Mouse (Mus musculus) limb, embryonic 11.5 days (tissue): ENCODE results near the gene Serinc2. TPM values are rescaled to one million over a fixed set of nuclear protein-coding genes. Genes with fewer than 3 reads are reported as not detected.
A peak's percentile ranks its signal among the peaks of the same experiment; 100 is the strongest.

Source experiments
- ATAC-seq: fragments of 200-750 bp; cut with Nextera tagmentation; 2 replicates; pipeline ENCODE4 v1.8.0; 2017; ENCODE audit warnings: low read depth; ENCODE audit not compliant: insufficient number of reproducible peaks, low FRiP score, low TSS enrichment
- DNase-seq: peaks from one replicate; pipeline ENCODE4 v3.0.0-alpha.2; 2015; ENCODE audit warnings: low spot score
- H3K27ac ChIP-seq: fragments of 300-500 bp; sonication (generic); replicated peaks from 2 replicates; pipeline ENCODE4 v1.5.1; 2014; ENCODE audit warnings: low read depth, mild to moderate bottlenecking, low read length
- H3K27me3 ChIP-seq: fragments of 300-500 bp; sonication (generic); 2 replicates; pipeline ENCODE4 v1.6.1; 2014; ENCODE audit warnings: mild to moderate bottlenecking, low read length, mixed read lengths; ENCODE audit not compliant: control insufficient read depth, insufficient read depth
- H3K36me3 ChIP-seq: fragments of 300-500 bp; sonication (generic); 2 replicates; pipeline ENCODE4 v1.6.1; 2014; ENCODE audit warnings: mild to moderate bottlenecking, low read length, moderate library complexity, mixed read lengths; ENCODE audit not compliant: control insufficient read depth, insufficient read depth
- H3K4me1 ChIP-seq: fragments of 300-500 bp; sonication (generic); 2 replicates; pipeline ENCODE4 v1.6.1; 2014; ENCODE audit warnings: low read length, mixed read lengths; ENCODE audit not compliant: control insufficient read depth, insufficient read depth
- H3K4me2 ChIP-seq: fragments of 300-500 bp; sonication (generic); 2 replicates; pipeline ENCODE4 v1.6.1; 2014; ENCODE audit warnings: low read depth, mild to moderate bottlenecking, moderate library complexity; ENCODE audit not compliant: severe bottlenecking
- H3K4me3 ChIP-seq: fragments of 300-500 bp; sonication (generic); 2 replicates; pipeline ENCODE4 v1.5.1; 2014; ENCODE audit warnings: low read depth, low read length
- H3K9ac ChIP-seq: fragments of 300-500 bp; sonication (generic); 2 replicates; pipeline ENCODE4 v1.6.1; 2014; ENCODE audit warnings: mild to moderate bottlenecking, low read length
- H3K9me3 ChIP-seq: fragments of 300-500 bp; sonication (generic); 2 replicates; pipeline ENCODE4 v1.6.1; 2016; ENCODE audit warnings: low read length; ENCODE audit not compliant: control insufficient read depth
- WGBS: fragments of 180-500 bp; shearing (Covaris S2); extraction: QIAGEN DNeasy Blood & Tissue Kit; methylation state at CpG from one replicate; pipeline ENCODE4 v1.1.7; 2014; 5-methylcytosine and 5-hydroxymethylcytosine counted together
- polyA plus RNA-seq: library from polyadenylated mRNA; unstranded; fragments of >200 nt; fragmentation: Nextera tagmentation; extraction: Ambion mirVana; gene quantifications from 2 replicates; pipeline ENCODE4 v1.2.1, GENCODE M21; 2014

Serinc2 gene
- polyA plus RNA-seq, 1 experiment from 2014 or later = 136 TPM

- no peak overlapping the region for H3K4me2 ChIP-seq
- WGBS = 88% methylated on average over 10 of the region's 10 CpGs
- H3K36me3 ChIP-seq = peaks cover 7% of the 10 kb centered on the region; the same call in 1 of the 2 replicates
These were observed 37.7 kb upstream of the Serinc2 start for GRCm38 (mm10) chr4:130316691-130317090.

DNA sequence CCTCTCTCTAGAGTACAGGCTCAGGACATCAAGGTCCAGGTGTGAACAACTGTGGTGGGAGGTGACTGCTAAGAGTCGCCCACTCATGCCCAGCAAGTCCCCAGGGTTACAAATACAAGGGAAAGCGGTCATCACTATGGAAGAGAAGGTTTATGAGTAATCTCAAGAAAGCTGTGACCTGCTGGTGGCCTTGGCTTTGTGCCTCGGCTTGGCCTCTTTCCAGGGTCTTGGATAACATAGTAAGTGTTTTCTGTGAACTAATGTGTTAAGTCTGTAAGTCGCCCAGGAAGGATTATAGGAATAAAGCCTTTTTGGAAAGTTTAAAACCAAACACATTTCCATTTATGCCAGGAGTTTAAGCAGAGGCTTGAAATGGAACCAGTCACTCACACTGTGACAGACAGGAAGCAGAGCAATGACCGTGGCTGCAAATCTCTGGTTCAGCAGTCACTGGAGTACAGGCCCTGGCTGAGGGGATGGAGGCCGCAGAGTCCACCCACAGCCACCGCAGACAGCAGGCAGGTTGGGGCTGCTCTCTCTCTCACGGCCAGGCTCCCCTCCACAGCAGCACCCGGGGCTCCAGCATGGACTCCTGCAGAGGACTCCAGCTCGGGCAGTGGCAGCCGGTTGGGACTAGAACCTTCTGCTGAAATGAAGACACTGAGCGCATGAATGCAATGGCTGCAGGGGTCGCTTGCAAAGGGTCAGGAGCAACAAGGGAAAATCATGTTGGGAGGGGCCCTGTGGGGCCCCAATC is 36.9 kb upstream of the Serinc2 start:
- Histone ChIP-seq H3K4me1 (no peaks in the 10 kb centered on the region), H3K4me2 (no peak overlapping the region), H3K9ac (no peak overlapping the region), H3K9me3 (no peaks in the 10 kb centered on the region), H3K4me3 (no peak overlapping the region), H3K27me3 (no peaks in the 10 kb centered on the region), H3K36me3 (peaks cover 4% of the 10 kb centered on the region; the same call in 1 of the 2 replicates), H3K27ac (no peak overlapping the region)
- no peak for ATAC-seq
- WGBS = 81% methylated on average over 13 of the region's 13 CpGs
- DNase-seq = no peak

More at GRCm38 (mm10) chr4:130316691-130317090, 37.7 kb upstream of the Serinc2 start:
- Histone ChIP-seq H3K27ac (no peak overlapping the region), H3K4me3 (no peak overlapping the region), H3K9me3 (no peaks in the 10 kb centered on the region), H3K9ac (no peak overlapping the region), H3K27me3 (no peaks in the 10 kb centered on the region), H3K4me1 (no peaks in the 10 kb centered on the region)
- ATAC-seq = no peak
- DNase-seq = no peak

DNA sequence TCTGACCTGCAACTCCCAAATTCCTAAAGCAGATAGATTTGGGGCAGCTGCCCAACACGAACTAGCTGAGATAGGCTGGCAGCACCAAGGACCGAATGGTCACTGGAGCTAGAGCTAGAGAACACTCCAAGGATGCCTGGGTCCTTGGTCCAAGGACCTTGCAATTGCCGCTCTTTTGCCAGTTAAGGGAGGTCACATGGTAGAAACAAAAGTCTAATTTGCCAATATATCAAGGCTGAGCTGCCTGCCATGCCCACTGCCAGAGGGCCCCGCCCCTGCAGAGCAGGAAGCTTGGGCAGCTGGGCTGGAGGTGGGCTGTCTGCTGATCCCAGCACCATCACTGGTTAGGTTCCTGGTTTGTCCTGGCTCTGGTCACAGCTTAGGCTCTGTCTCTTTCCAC is 34.5 kb upstream of the Serinc2 start:
- peaks cover 5% of the 10 kb centered on the region; the same call in 1 of the 2 replicates for H3K4me1 ChIP-seq

GRCm38 (mm10) chr4:130312526-130312925 is 33.5 kb upstream of the Serinc2 start:
- Histone ChIP-seq H3K27me3 (peaks cover 27% of the 10 kb centered on the region), H3K36me3 (peaks cover 3% of the 10 kb centered on the region; the same call in 1 of the 2 replicates), H3K27ac (no peak overlapping the region), H3K9ac (no peak overlapping the region), H3K4me2 (no peak overlapping the region), H3K9me3 (no peaks in the 10 kb centered on the region), H3K4me1 (peaks cover 13% of the 10 kb centered on the region; the same call in 1 of the 2 replicates), H3K4me3 (no peak overlapping the region)
- WGBS = 82% methylated on average over 3 of the region's 3 CpGs
- no peak for ATAC-seq
- no peak for DNase-seq

More for the DNA sequence above, 34.5 kb upstream of the Serinc2 start:
- no peak for ATAC-seq
- Histone ChIP-seq H3K9me3 (no peaks in the 10 kb centered on the region), H3K4me3 (no peak overlapping the region), H3K27me3 (peaks cover 16% of the 10 kb centered on the region), H3K9ac (no peak overlapping the region), H3K27ac (no peak overlapping the region), H3K4me2 (no peak overlapping the region), H3K36me3 (peaks cover 3% of the 10 kb centered on the region; the same call in 1 of the 2 replicates)
- DNase-seq = no peak
- WGBS = 87% methylated on average over 4 of the region's 4 CpGs

GRCm38 (mm10) chr4:130309254-130309653 is 30.2 kb upstream of the Serinc2 start:
- Histone ChIP-seq H3K27me3 (peaks cover 36% of the 10 kb centered on the region), H3K4me1 (peaks cover 14% of the 10 kb centered on the region; the same call in 1 of the 2 replicates), H3K9me3 (no peaks in the 10 kb centered on the region), H3K9ac (no peak overlapping the region), H3K36me3 (no peaks in the 10 kb centered on the region), H3K4me3 (peak overlapping the region; percentile 40; the same call in 1 of the 2 replicates), H3K4me2 (peak overlapping the region; percentile 88), H3K27ac (no peak overlapping the region)
- no peak for ATAC-seq
- WGBS = 35% methylated on average over 8 of the region's 8 CpGs
- DNase-seq = no peak

- Histone ChIP-seq H3K4me1 (peaks cover 14% of the 10 kb centered on the region; the same call in 1 of the 2 replicates), H3K4me3 (peak within 1 kb of the TSS; percentile 40), H3K9me3 (no peaks in the 10 kb centered on the region), H3K27ac (no peak within 1 kb of the TSS), H3K27me3 (peaks cover 36% of the 10 kb centered on the region), H3K9ac (peak within 1 kb of the TSS; percentile 22), H3K4me2 (peak within 1 kb of the TSS; percentile 88), H3K36me3 (no peaks in the 10 kb centered on the region)
- under 1% methylated on average over 52 of the region's 52 CpGs for WGBS
- ATAC-seq (peak; percentile 47; the same call in 1 of the 2 replicates), DNase-seq (peak; percentile 66)
These were observed 29.5 kb upstream of the Serinc2 start, which contains the start of the genes Fabp3 and Gm10570 for GRCm38 (mm10) chr4:130308231-130309081. Gene Fabp3 (plus strand): TSS chr4:130308595. Gene Gm10570 (minus strand): TSS chr4:130308674.

DNA sequence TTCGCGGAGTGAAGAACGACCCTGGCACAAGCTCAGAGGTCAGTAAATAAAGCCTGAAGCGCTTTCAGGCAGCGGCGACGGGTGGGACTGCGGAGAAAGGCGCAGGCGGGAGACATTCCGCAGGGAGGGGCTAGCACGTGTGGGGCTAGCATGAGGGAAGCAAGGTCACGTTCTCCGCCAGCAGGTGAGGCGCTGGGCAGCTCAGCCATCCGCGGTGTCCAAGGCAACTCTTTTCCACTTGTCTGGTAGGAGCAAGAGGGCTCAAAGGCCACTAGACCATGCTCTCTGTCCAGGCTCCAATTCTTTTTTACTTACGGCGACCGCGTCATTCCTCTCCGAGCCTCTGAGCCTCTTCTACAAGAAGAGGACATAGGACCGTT is 28.8 kb upstream of the Serinc2 start:
- Histone ChIP-seq H3K4me3 (peak overlapping the region; percentile 40), H3K9me3 (no peaks in the 10 kb centered on the region), H3K4me2 (peak overlapping the region; percentile 88), H3K4me1 (peaks cover 14% of the 10 kb centered on the region; the same call in 1 of the 2 replicates), H3K9ac (no peak overlapping the region; the same call in 1 of the 2 replicates), H3K27me3 (peaks cover 36% of the 10 kb centered on the region), H3K27ac (no peak overlapping the region), H3K36me3 (no peaks in the 10 kb centered on the region)
- DNase-seq = peak; percentile 76
- WGBS = under 1% methylated on average over 23 of the region's 23 CpGs
- no peak for ATAC-seq
